Mouse (Mus musculus) ES-E14 (cell line): Measurements from ENCODE around the gene Cd24a.

Source experiments
- CHD2 ChIP-seq: IDR thresholded peaks from 2 replicates; pipeline ENCODE4 v1.6.1; 2014; ENCODE audit warnings: mild to moderate bottlenecking, low read depth, low read length, inconsistent platforms
- HCFC1 ChIP-seq: IDR thresholded peaks from 2 replicates; pipeline ENCODE4 v1.6.1; 2012; ENCODE audit warnings: low read length, inconsistent platforms, borderline replicate concordance; ENCODE audit not compliant: insufficient read depth
- MAFK ChIP-seq: IDR thresholded peaks from 2 replicates; pipeline ENCODE4 v1.6.1; 2014; ENCODE audit warnings: mild to moderate bottlenecking, low read depth, low read length, inconsistent platforms; ENCODE audit not compliant: insufficient read depth
- ZC3H11A ChIP-seq: IDR thresholded peaks from 2 replicates; pipeline ENCODE4 v1.6.1; 2012; ENCODE audit warnings: low read depth, mild to moderate bottlenecking, inconsistent platforms, low read length, borderline replicate concordance
- ZNF384 ChIP-seq: IDR thresholded peaks from 2 replicates; pipeline ENCODE4 v1.6.1; 2012; ENCODE audit warnings: low read depth, low read length, inconsistent platforms

- TF ChIP-seq MAFK = no peak
- TF ChIP-seq CHD2 = no peak
- TF ChIP-seq HCFC1 = no peak
- TF ChIP-seq ZNF384 = no peak
- TF ChIP-seq ZC3H11A = no peak
Measured at GRCm38 (mm10) chr10:43624791-43625398, 46.8 kb downstream of the Cd24a start.
